Mouse (Mus musculus): ENCODE measurements at regions not wholly inside any gene's neighbourhood (a gene's known extent, or its start where the extent isn't known, plus 50 kb on each side); places are given as distances from the start of the nearest gene placed in this dataset.

DNA sequence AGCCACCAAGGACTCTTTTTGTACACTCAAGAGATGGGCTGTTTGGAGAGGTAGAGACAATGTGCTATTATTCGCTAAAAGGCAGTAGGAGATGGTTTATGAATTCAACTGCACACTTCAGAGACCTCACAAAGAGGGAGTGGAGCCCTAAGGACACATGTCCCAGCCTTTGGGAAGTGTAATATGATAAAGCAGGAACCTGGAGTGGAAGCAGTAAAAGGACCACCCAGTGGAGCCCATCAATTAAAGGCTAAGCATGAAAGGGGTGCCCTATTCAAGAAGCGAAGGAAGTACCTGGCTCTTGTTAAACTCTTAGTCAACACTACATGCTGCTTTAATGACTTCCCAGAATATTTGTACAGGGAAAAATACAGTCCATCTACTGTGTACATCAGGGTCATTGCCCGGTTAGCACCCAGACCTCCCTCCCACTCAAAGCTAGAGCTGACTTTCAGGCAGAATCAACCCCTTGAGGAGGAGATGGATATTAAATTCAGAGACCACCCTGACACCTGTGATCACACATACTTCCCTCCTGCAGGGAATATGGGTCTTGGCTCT, 135.8 kb upstream of the Foxa2 start:
- TF ChIP-seq CTCF (IDR thresholded peaks at IDR 0.05; ENCODE audit: low read depth) = no peak
- no peak for TF ChIP-seq EP300 (IDR thresholded peaks at IDR 0.05; ENCODE audit: low read depth)

All from heart, postnatal 0 days (tissue).